Comparison of ENCODE assay signal across 26 mouse cellular contexts in the genomic region with DNA sequence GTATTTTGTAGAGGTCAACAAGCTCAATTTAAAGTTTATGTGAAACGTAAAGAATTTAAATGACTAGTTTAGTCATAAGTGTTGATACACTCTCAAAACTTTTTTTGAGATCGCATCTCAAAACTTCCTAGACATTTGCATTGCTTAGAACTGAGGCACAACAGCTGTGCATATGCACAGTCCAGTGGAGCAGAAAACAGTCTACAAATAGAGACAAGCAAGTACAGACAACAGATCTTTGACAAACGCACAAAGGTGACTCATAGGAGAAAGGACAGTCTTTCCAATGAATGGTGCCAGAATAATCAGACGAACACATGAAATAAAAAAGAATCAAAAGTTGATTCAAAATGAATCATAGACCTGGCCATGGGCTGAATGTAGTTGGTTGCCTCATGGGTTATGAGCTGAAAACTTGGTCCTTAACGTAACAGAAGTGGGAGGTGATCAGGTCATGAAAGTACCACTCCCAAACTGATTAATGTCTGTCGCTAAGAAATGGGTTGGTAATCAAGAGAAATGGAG. TPM values are rescaled to one million over a fixed set of nuclear protein-coding genes. Genes with fewer than 3 reads are reported as not detected.
DNase-seq lines count a peak whose midpoint lies in the region; ATAC-seq and TF ChIP-seq lines count a peak whose summit lies in the region.
"Had no signal": no experiment of that assay in that cellular context is flagged by ENCODE, and none has a peak within 500 bp of the region (broad histone marks: within the 10 kb centered on the region; RNA-seq: fewer than 3 reads in every experiment).

No protein-coding gene starts in this region.

- no peak overlapping the region for H3K4me2 ChIP-seq in liver, postnatal 0 days (ENCODE audit: low read depth, low read length)
- H3K4me2 ChIP-seq: embryonic facial prominence, embryonic 13.5 days; embryonic facial prominence, embryonic 15.5 days; forebrain, embryonic 13.5 days; forebrain, embryonic 15.5 days had no signal

- H3K9me3 ChIP-seq in liver, postnatal 0 days (ENCODE audit: low read length) = no peaks in the 10 kb centered on the region
- H3K9me3 ChIP-seq: embryonic facial prominence, embryonic 13.5 days; embryonic facial prominence, embryonic 15.5 days; forebrain, embryonic 13.5 days; forebrain, embryonic 15.5 days; G1E had no signal

- H3K27ac ChIP-seq in liver, postnatal 0 days (ENCODE audit: low read depth) = no peak overlapping the region
- H3K27ac ChIP-seq: embryonic facial prominence, embryonic 13.5 days; embryonic facial prominence, embryonic 15.5 days; forebrain, embryonic 13.5 days; forebrain, embryonic 15.5 days had no signal

- 87% methylated on average over 6 of the region's 6 CpGs for WGBS in liver, postnatal 0 days (ENCODE audit: insufficient replicate concordance)

- DNase-seq in A20 (ENCODE audit: low read depth, low spot score) = peak; percentile 65
- peak; percentile 76 for DNase-seq in Muller cell, postnatal 12 days (ENCODE audit: inconsistent ontology term)
- peak; percentile 20 for DNase-seq in splenic B cell, adult 2 months (ENCODE audit: low read depth, low spot score)
- DNase-seq in liver, postnatal 0 days = no peak
- DNase-seq in cerebellum, postnatal 4 days (ENCODE audit: low spot score in 2 of 2) = no peak
- no peak for DNase-seq in left cerebral cortex, adult 11 months (ENCODE audit: low spot score)
- DNase-seq: adrenal gland, adult 8-10 months; adrenal gland, postnatal 14 days; adrenal gland, postnatal 36 days; cerebellum, adult 11-12 months; cerebellum, adult 2 months; cerebellum, adult 9-10 months; cerebellum, postnatal 10 days; cerebellum, postnatal 25 days; embryo, embryonic 11 days; forebrain, postnatal 0 days had no signal

- no peak overlapping the region for H3K9ac ChIP-seq in liver, postnatal 0 days (replicated peaks)
- H3K9ac ChIP-seq: embryonic facial prominence, embryonic 13.5 days; embryonic facial prominence, embryonic 15.5 days; forebrain, embryonic 13.5 days; forebrain, embryonic 15.5 days; forebrain, postnatal 0 days had no signal

- H3K4me1 ChIP-seq in liver, postnatal 0 days (ENCODE audit: insufficient read depth) = peaks cover 11% of the 10 kb centered on the region
- H3K4me1 ChIP-seq: embryonic facial prominence, embryonic 15.5 days; forebrain, embryonic 13.5 days; forebrain, embryonic 15.5 days had no signal

- no peak for TF ChIP-seq EP300 in liver, postnatal 0 days (IDR thresholded peaks at IDR 0.05; ENCODE audit: low read depth)

- no peaks in the 10 kb centered on the region for H3K36me3 ChIP-seq in splenic B cell, adult 2 months (ENCODE audit: control insufficient read depth, insufficient read depth, low read length, poor library complexity, severe bottlenecking)
- H3K36me3 ChIP-seq in liver, postnatal 0 days (replicated peaks; ENCODE audit: insufficient read depth, low read length) = no peaks in the 10 kb centered on the region
- H3K36me3 ChIP-seq: embryonic facial prominence, embryonic 13.5 days; embryonic facial prominence, embryonic 15.5 days; forebrain, embryonic 15.5 days; G1E had no signal

- no peak for ATAC-seq in liver, postnatal 0 days
- ATAC-seq: activated CD4-positive, CD25-positive, alpha-beta regulatory T cell, adult 4 months; forebrain, embryonic 13.5 days; forebrain, embryonic 15.5 days; forebrain, postnatal 0 days had no signal

- H3K27me3 ChIP-seq in splenic B cell, adult 2 months (ENCODE audit: control insufficient read depth, insufficient read depth, low read length, poor library complexity, severe bottlenecking) = no peaks in the 10 kb centered on the region; the same call in 1 of the 2 replicates
- H3K27me3 ChIP-seq in liver, postnatal 0 days (ENCODE audit: insufficient read depth, low read length) = no peaks in the 10 kb centered on the region
- H3K27me3 ChIP-seq: embryonic facial prominence, embryonic 13.5 days; embryonic facial prominence, embryonic 15.5 days; forebrain, embryonic 13.5 days; forebrain, embryonic 15.5 days had no signal

- TF ChIP-seq CTCF in liver, postnatal 0 days (IDR thresholded peaks at IDR 0.05; ENCODE audit: low read depth) = no peak

- H3K4me3 ChIP-seq in liver, postnatal 0 days (ENCODE audit: low read depth, low read length) = no peak overlapping the region
- H3K4me3 ChIP-seq: embryonic facial prominence, embryonic 13.5 days; embryonic facial prominence, embryonic 15.5 days; erythroblast, embryonic 14.5 days; forebrain, embryonic 13.5 days; forebrain, embryonic 15.5 days had no signal

RNA-seq across cellular contexts. Expression of gene Fam213a, which starts 17.5 kb away (rescaled TPM):
- polyA plus RNA-seq in liver, postnatal 0 days (2015; fragmentation: Nextera tagmentation; extraction: Ambion mirVana) = 80.4 and 85.0 TPM in 2 replicates

RNA-seq across cellular contexts. Expression of gene Dydc2, which starts 38.0 kb away (rescaled TPM):
- polyA plus RNA-seq in liver, postnatal 0 days (2015; fragmentation: Nextera tagmentation; extraction: Ambion mirVana) = not detected in 2 replicates
- polyA plus RNA-seq: activated CD4-positive, CD25-positive, alpha-beta regulatory T cell, adult 4 months; embryonic facial prominence, embryonic 11.5 days; embryonic facial prominence, embryonic 13.5 days; erythroblast, embryonic 14.5 days; G1E had no signal

RNA-seq across cellular contexts. Expression of gene Dydc1, which starts 41.7 kb away (rescaled TPM):
- not detected in 2 replicates for polyA plus RNA-seq in liver, postnatal 0 days (2015; fragmentation: Nextera tagmentation; extraction: Ambion mirVana)
- polyA plus RNA-seq: activated CD4-positive, CD25-positive, alpha-beta regulatory T cell, adult 4 months; C2C12; cerebellum, adult 2 months; embryonic facial prominence, embryonic 11.5 days; embryonic facial prominence, embryonic 13.5 days; erythroblast, embryonic 14.5 days; forebrain, embryonic 11.5 days; G1E had no signal

Comparison
In these comparisons a context has a peak if more than half of its experiments do, and no peak if none do; other contexts are left out.
1. DNase-seq: peak in A20 (single experiment), Muller cell, postnatal 12 days (single experiment) and splenic B cell, adult 2 months (single experiment); none in liver, postnatal 0 days (single experiment), cerebellum, postnatal 4 days (0 of 2) and left cerebral cortex, adult 11 months (single experiment).